9 mouse cellular contexts compared by ENCODE assay signal in genomic region chr11:97743423-97743822, GRCm38 (mm10). TPM values are rescaled to one million over a fixed set of nuclear protein-coding genes. Genes with fewer than 3 reads are reported as not detected.
DNase-seq lines count a peak whose midpoint lies in the region; ATAC-seq lines count a peak whose summit lies in the region.
"Had no signal": no experiment of that assay in that cellular context is flagged by ENCODE, and none has a peak within 500 bp of the region (broad histone marks: within the 10 kb centered on the region; RNA-seq: fewer than 3 reads in every experiment).

No protein-coding gene starts in this region.

- WGBS in forebrain, embryonic 13.5 days, result 46% methylated on average over 9 of the region's 9 CpGs
- WGBS in liver, embryonic 15.5 days (ENCODE audit: insufficient replicate concordance), result 7% methylated on average over 9 of the region's 9 CpGs

- H3K27ac ChIP-seq in forebrain, embryonic 13.5 days, result no peak overlapping the region
- H3K27ac ChIP-seq in liver, embryonic 15.5 days (replicated peaks), result peak overlapping the region; percentile 77

- peak overlapping the region; percentile 89 for H3K9ac ChIP-seq in forebrain, embryonic 13.5 days
- peak overlapping the region; percentile 85 for H3K9ac ChIP-seq in liver, embryonic 15.5 days

- ATAC-seq in erythroblast, adult 5-6 weeks (replicated peaks; ENCODE audit: low FRiP score, poor library complexity, severe bottlenecking), result no peak
- no peak for ATAC-seq in forebrain, embryonic 13.5 days
- ATAC-seq in liver, embryonic 15.5 days (ENCODE audit: insufficient read depth), result no peak

- H3K27me3 ChIP-seq in erythroblast, embryonic 14.5 days (ENCODE audit: control insufficient read depth), result no peaks in the 10 kb centered on the region
- no peaks in the 10 kb centered on the region for H3K27me3 ChIP-seq in forebrain, embryonic 13.5 days
- no peaks in the 10 kb centered on the region for H3K27me3 ChIP-seq in liver, embryonic 15.5 days

- H3K9me3 ChIP-seq in erythroblast, embryonic 14.5 days (ENCODE audit: control insufficient read depth, low read length), result no peaks in the 10 kb centered on the region
- H3K9me3 ChIP-seq in forebrain, embryonic 13.5 days (replicated peaks), result no peaks in the 10 kb centered on the region
- no peaks in the 10 kb centered on the region for H3K9me3 ChIP-seq in liver, embryonic 15.5 days (replicated peaks)

- peaks cover 26% of the 10 kb centered on the region for H3K36me3 ChIP-seq in erythroblast, embryonic 14.5 days (ENCODE audit: control insufficient read depth)
- peaks cover 26% of the 10 kb centered on the region for H3K36me3 ChIP-seq in forebrain, embryonic 13.5 days (ENCODE audit: poor library complexity, severe bottlenecking)
- H3K36me3 ChIP-seq in liver, embryonic 15.5 days (replicated peaks), result peaks cover 21% of the 10 kb centered on the region

- H3K4me2 ChIP-seq in forebrain, embryonic 13.5 days, result peak overlapping the region; percentile 73
- H3K4me2 ChIP-seq in liver, embryonic 15.5 days, result peak overlapping the region; percentile 95

- peaks cover 39% of the 10 kb centered on the region for H3K4me1 ChIP-seq in erythroblast, embryonic 14.5 days (ENCODE audit: control insufficient read depth)
- peaks cover 30% of the 10 kb centered on the region for H3K4me1 ChIP-seq in forebrain, embryonic 13.5 days
- H3K4me1 ChIP-seq in liver, embryonic 15.5 days (replicated peaks), result peaks cover 31% of the 10 kb centered on the region

- DNase-seq in 416B (ENCODE audit: low read depth), result peak; percentile 49
- DNase-seq in layer of hippocampus, adult 9-10 months (ENCODE audit: low spot score), result no peak
- DNase-seq in layer of hippocampus, postnatal 10 days (ENCODE audit: low spot score in 2 of 2), result no peak
- DNase-seq in cerebellum, adult 11 months, result no peak

- H3K4me3 ChIP-seq in erythroblast, embryonic 14.5 days (replicated peaks), result peak overlapping the region; percentile 91
- peak overlapping the region; percentile 77 for H3K4me3 ChIP-seq in forebrain, embryonic 13.5 days
- H3K4me3 ChIP-seq in liver, embryonic 15.5 days (replicated peaks), result peak overlapping the region; percentile 84

RNA-seq across cellular contexts. Expression of gene Pip4k2b, which starts 1.1 kb away (rescaled TPM):
- 0.17 and 0.28 TPM in 2 replicates for polyA plus RNA-seq in erythroblast, embryonic 14.5 days (2012)
- 3.3 and 4.0 TPM in 2 replicates for total RNA-seq in erythroblast, adult 5-6 weeks (2015; ENCODE audit: low replicate concordance)
- 3.6 and 4.5 TPM in 2 replicates for total RNA-seq in erythroblast, adult 5-6 weeks (2017; ENCODE audit: low replicate concordance)
- 3.5 and 4.2 TPM in 2 replicates for polyA plus RNA-seq in forebrain, embryonic 13.5 days (2015; fragmentation: Nextera tagmentation; extraction: Ambion mirVana)
- 0.48 and 0.54 TPM in 2 replicates for polyA plus RNA-seq in liver, embryonic 15.5 days (2015; fragmentation: Nextera tagmentation; extraction: Ambion mirVana)
- total RNA-seq in layer of hippocampus, postnatal 10 days (2021), result 100 to 1,000 TPM; 121 to 138 TPM

RNA-seq across cellular contexts. Expression of gene Cwc25, which starts 22.9 kb away (rescaled TPM):
- polyA plus RNA-seq in erythroblast, embryonic 14.5 days (2012), result 1.2 and 1.3 TPM in 2 replicates
- 7.1 and 15.4 TPM in 2 replicates for total RNA-seq in erythroblast, adult 5-6 weeks (2015; ENCODE audit: low replicate concordance)
- total RNA-seq in erythroblast, adult 5-6 weeks (2017; ENCODE audit: low replicate concordance), result 8.9 and 12.3 TPM in 2 replicates
- polyA plus RNA-seq in forebrain, embryonic 13.5 days (2015; fragmentation: Nextera tagmentation; extraction: Ambion mirVana), result 18.0 and 20.1 TPM in 2 replicates
- polyA plus RNA-seq in liver, embryonic 15.5 days (2015; fragmentation: Nextera tagmentation; extraction: Ambion mirVana), result 5.4 and 5.8 TPM in 2 replicates
- total RNA-seq in layer of hippocampus, postnatal 10 days (2021), result 10 to 100 TPM; 19.5 to 20.6 TPM

RNA-seq across cellular contexts. Expression of gene 1700001P01Rik, which starts 32.3 kb away (rescaled TPM):
- polyA plus RNA-seq in erythroblast, embryonic 14.5 days (2012), result not detected in 2 replicates
- total RNA-seq in erythroblast, adult 5-6 weeks (2015; ENCODE audit: low replicate concordance), result not detected in 2 replicates
- total RNA-seq in erythroblast, adult 5-6 weeks (2017; ENCODE audit: low replicate concordance), result not detected in 2 replicates
- polyA plus RNA-seq in forebrain, embryonic 13.5 days (2015; fragmentation: Nextera tagmentation; extraction: Ambion mirVana), result 0.62 and 0.76 TPM in 2 replicates
- not detected in 2 replicates for polyA plus RNA-seq in liver, embryonic 15.5 days (2015; fragmentation: Nextera tagmentation; extraction: Ambion mirVana)
- total RNA-seq in layer of hippocampus, postnatal 10 days (2021), result under 1 TPM; 0.58 to 0.85 TPM
- total RNA-seq: granulocyte monocyte progenitor cell, adult 5-6 weeks had no signal

RNA-seq across cellular contexts. Expression of gene Rpl23, which starts 38.8 kb away (rescaled TPM):
- polyA plus RNA-seq in erythroblast, embryonic 14.5 days (2012), result 22.6 and 32.2 TPM in 2 replicates
- total RNA-seq in erythroblast, adult 5-6 weeks (2015; ENCODE audit: low replicate concordance), result 241 and 306 TPM in 2 replicates
- 280 and 382 TPM in 2 replicates for total RNA-seq in erythroblast, adult 5-6 weeks (2017; ENCODE audit: low replicate concordance)
- 386 and 461 TPM in 2 replicates for polyA plus RNA-seq in forebrain, embryonic 13.5 days (2015; fragmentation: Nextera tagmentation; extraction: Ambion mirVana)
- 185 and 242 TPM in 2 replicates for polyA plus RNA-seq in liver, embryonic 15.5 days (2015; fragmentation: Nextera tagmentation; extraction: Ambion mirVana)
- 100 to 1,000 TPM; 458 to 501 TPM for total RNA-seq in layer of hippocampus, postnatal 10 days (2021)

RNA-seq across cellular contexts. Expression of gene Psmb3, which starts 40.2 kb away (rescaled TPM):
- 2.3 and 8.3 TPM in 2 replicates for polyA plus RNA-seq in erythroblast, embryonic 14.5 days (2012)
- 32.4 and 40.3 TPM in 2 replicates for total RNA-seq in erythroblast, adult 5-6 weeks (2015; ENCODE audit: low replicate concordance)
- 37.0 and 48.2 TPM in 2 replicates for total RNA-seq in erythroblast, adult 5-6 weeks (2017; ENCODE audit: low replicate concordance)
- 559 and 571 TPM in 2 replicates for polyA plus RNA-seq in forebrain, embryonic 13.5 days (2015; fragmentation: Nextera tagmentation; extraction: Ambion mirVana)
- 236 and 247 TPM in 2 replicates for polyA plus RNA-seq in liver, embryonic 15.5 days (2015; fragmentation: Nextera tagmentation; extraction: Ambion mirVana)
- 100 to 1,000 TPM; 146 to 170 TPM for total RNA-seq in layer of hippocampus, postnatal 10 days (2021)
